Mouse (Mus musculus) brown adipose tissue, adult 24 weeks (tissue): ENCODE data around the gene Olfr1355. TPM values are rescaled to one million over a fixed set of nuclear protein-coding genes. Genes with fewer than 3 reads are reported as not detected.
"Not testable (repeated sequence)": the region's sequence is repeated elsewhere in the genome, so short reads cannot be mapped to it uniquely, and the experiment has no call there.

Experiments
- H3K27ac ChIP-seq: fragments of 200-500 bp; replicated peaks from 2 replicates; pipeline ENCODE4 v1.5.1; 2012; ENCODE audit warnings: low read depth, mild to moderate bottlenecking, low read length
- H3K4me1 ChIP-seq: fragments of 200-500 bp; 2 replicates; pipeline ENCODE4 v1.6.1; 2012; ENCODE audit warnings: low read length, mixed read lengths; ENCODE audit not compliant: control insufficient read depth, insufficient read depth, insufficient read length
- H3K4me3 ChIP-seq: fragments of 200-500 bp; 2 replicates; pipeline ENCODE4 v1.5.1; 2012; ENCODE audit warnings: low read depth, mild to moderate bottlenecking, low read length, moderate library complexity; ENCODE audit not compliant: insufficient read depth
- polyA plus RNA-seq: library from polyadenylated mRNA; stranded (reverse); fragments of >200 nt; gene quantifications from 2 replicates; pipeline ENCODE4 v1.2.4, GENCODE M21; 2012; ENCODE audit not compliant: missing spikeins, insufficient read depth, insufficient read length

Gene Olfr1355
- polyA plus RNA-seq = not detected in 2 replicates

DNA sequence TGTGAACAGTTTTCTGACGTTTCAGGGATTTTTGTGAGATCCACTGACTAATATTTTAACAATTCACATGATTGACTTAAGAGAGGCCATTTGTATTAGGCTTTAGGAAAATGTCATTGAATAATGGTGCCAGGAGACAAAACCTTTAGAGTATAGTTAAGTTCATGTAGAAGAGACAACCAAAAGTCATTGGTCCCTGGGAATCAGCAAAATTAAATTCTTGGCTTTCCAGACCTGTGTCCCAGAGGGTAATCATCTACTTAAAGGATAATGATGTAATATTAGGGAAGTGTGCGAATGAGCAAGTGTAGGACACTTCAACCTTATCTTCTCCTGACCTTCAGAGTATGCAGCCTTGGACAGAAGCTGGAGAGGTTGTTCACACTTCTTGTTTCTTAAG lies at the start of gene Olfr1355:
Gene Olfr1355 (plus strand): TSS at position 301 of the 400 bp plus-strand sequence.
- no peak within 1 kb of the TSS for H3K27ac ChIP-seq
- no peaks in the 10 kb centered on the region for H3K4me1 ChIP-seq
- no peak within 1 kb of the TSS for H3K4me3 ChIP-seq

DNA sequence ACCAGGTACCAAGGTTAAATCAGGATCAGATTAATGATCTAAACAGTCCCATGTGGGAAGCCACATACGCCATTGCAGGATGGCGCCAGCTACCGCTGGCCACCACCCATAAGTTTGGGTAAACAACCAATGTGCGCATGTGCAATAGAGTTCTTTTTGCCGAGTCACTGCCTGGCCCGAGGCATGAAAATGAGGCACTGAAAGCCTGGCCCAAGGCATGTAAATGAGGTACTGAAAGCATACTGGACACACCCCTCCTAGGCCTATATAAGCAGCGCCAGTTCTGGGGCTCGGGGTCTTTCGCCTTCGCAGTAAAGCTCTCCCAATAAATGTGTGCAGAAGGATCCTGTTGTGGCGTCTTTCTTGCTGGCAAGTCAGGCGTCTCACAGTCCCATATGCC lies 34.9 kb upstream of the Olfr1355 start:
- H3K4me3 ChIP-seq, H3K27ac ChIP-seq, H3K4me1 ChIP-seq: not testable (repeated sequence)

DNA sequence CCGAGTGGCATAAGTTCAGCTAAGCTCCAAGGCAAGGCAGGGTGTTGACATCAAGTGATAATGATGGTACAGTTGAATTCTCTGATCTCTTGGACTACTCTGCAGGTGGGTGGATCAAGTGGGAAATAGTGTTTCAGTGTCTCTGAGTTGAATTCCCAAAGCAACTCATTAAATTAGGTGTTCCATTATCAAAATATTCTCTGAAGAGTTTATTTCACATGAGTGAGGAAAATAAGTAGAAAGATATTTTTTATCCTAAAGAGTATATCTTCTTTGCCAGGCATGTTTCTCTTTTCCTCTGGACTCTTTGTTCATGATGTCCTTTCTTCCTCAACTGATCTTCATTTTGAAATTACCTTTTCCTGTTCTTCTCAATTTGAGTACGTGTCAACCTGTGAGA lies 23.3 kb upstream of the Olfr1355 start, which contains the start of gene Olfr1356:
Gene Olfr1356 (minus strand): TSS at position 101 of the 400 bp plus-strand sequence.
- Histone ChIP-seq H3K27ac (no peak within 1 kb of the TSS), H3K4me3 (no peak within 1 kb of the TSS), H3K4me1 (no peaks in the 10 kb centered on the region)

DNA sequence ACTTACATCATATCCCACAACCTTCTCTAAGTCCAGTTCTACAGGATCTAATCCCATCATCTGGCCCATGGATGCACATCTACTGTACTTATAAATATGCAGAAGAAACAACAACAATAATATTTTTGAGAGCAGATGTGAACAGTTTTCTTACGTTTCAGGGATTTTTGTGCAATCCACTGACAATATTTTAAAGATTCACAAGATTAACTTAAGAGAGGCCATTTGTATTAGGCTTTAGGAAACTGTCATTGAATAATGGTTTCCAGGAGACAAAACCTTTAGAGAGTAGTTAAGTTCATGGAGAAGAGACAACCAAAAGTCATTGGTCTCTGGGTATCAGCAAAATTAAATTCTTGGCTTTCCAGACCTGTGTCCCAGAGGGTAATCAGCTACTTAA lies 37.5 kb downstream of the Olfr1355 start, which contains the start of gene Olfr1354:
Gene Olfr1354 (plus strand): TSS at position 301 of the 400 bp plus-strand sequence.
- H3K4me3 ChIP-seq, H3K4me1 ChIP-seq, H3K27ac ChIP-seq: not testable (repeated sequence)

Other genes starting within 250 kb of the Olfr1355 start
- gene Casp14, start 157.2 kb upstream of the Olfr1355 start, polyA plus RNA-seq = not detected in 2 replicates
- gene Ccdc105, start 122.5 kb upstream of the Olfr1355 start, polyA plus RNA-seq = not detected in 2 replicates
- not detected in 2 replicates for gene Slc1a6, start 95.0 kb upstream of the Olfr1355 start, polyA plus RNA-seq
- gene Olfr1356, start 23.4 kb upstream of the Olfr1355 start, polyA plus RNA-seq = not detected in 2 replicates
- not detected in 2 replicates for gene Olfr1354, start 37.6 kb downstream of the Olfr1355 start, polyA plus RNA-seq
- not detected in 2 replicates for gene Olfr8, start 75.1 kb downstream of the Olfr1355 start, polyA plus RNA-seq
- gene Olfr1353, start 87.8 kb downstream of the Olfr1355 start, polyA plus RNA-seq = not detected in 2 replicates
- not detected in 2 replicates for gene Olfr1352, start 105.5 kb downstream of the Olfr1355 start, polyA plus RNA-seq
- gene Olfr1351, start 136.9 kb downstream of the Olfr1355 start, polyA plus RNA-seq = not detected in 2 replicates
- gene Olfr57, start 153.2 kb downstream of the Olfr1355 start, polyA plus RNA-seq = not detected in 2 replicates
- 6.9 and 7.3 TPM in 2 replicates for gene 2610008E11Rik, start 222.1 kb downstream of the Olfr1355 start, polyA plus RNA-seq